In genomic region chr2:32727435-32727834, GRCm38 (mm10) we compare ENCODE assay signal across 7 mouse cellular contexts. TPM values are rescaled to one million over a fixed set of nuclear protein-coding genes. Genes with fewer than 3 reads are reported as not detected.
A peak's percentile ranks its signal among the peaks of the same experiment; 100 is the strongest.
DNase-seq lines count a peak whose midpoint lies in the region; ATAC-seq and TF ChIP-seq lines count a peak whose summit lies in the region.

No protein-coding gene starts in this region.

- peak; percentile 95 for DNase-seq in adrenal gland, postnatal 14 days
- peak; percentile 100 for DNase-seq in heart, adult 11 months
- DNase-seq in kidney, adult 2 months, result peak; percentile 99
- DNase-seq in spleen, adult 2 months (ENCODE audit: low read depth in 1 of 2, low spot score in 2 of 2), result peak; percentile 71 to 72

- no peaks in the 10 kb centered on the region for H3K9me3 ChIP-seq in embryonic facial prominence, embryonic 12.5 days
- H3K9me3 ChIP-seq in limb, embryonic 12.5 days, result no peaks in the 10 kb centered on the region
- H3K9me3 ChIP-seq in midbrain, embryonic 15.5 days, result no peaks in the 10 kb centered on the region

- no peaks in the 10 kb centered on the region for H3K36me3 ChIP-seq in embryonic facial prominence, embryonic 12.5 days
- H3K36me3 ChIP-seq in kidney, adult 2 months (ENCODE audit: control insufficient read depth, insufficient read depth, low read length), result no peaks in the 10 kb centered on the region
- H3K36me3 ChIP-seq in limb, embryonic 12.5 days, result no peaks in the 10 kb centered on the region
- H3K36me3 ChIP-seq in midbrain, embryonic 15.5 days (replicated peaks), result no peaks in the 10 kb centered on the region
- H3K36me3 ChIP-seq in spleen, adult 2 months (ENCODE audit: control insufficient read depth, insufficient read depth, low read length), result peaks cover 25% of the 10 kb centered on the region

- peaks cover 41% of the 10 kb centered on the region for H3K4me1 ChIP-seq in embryonic facial prominence, embryonic 12.5 days
- peaks cover 3% of the 10 kb centered on the region; the same call in 1 of the 2 replicates for H3K4me1 ChIP-seq in kidney, adult 2 months (ENCODE audit: control insufficient read depth, insufficient read depth, low read length)
- peaks cover 44% of the 10 kb centered on the region for H3K4me1 ChIP-seq in limb, embryonic 12.5 days (replicated peaks)
- peaks cover 7% of the 10 kb centered on the region; the same call in 1 of the 2 replicates for H3K4me1 ChIP-seq in midbrain, embryonic 15.5 days
- H3K4me1 ChIP-seq in spleen, adult 2 months (ENCODE audit: control insufficient read depth, insufficient read depth, insufficient read length), result peaks cover 24% of the 10 kb centered on the region; the same call in 1 of the 2 replicates

- H3K4me3 ChIP-seq in embryonic facial prominence, embryonic 12.5 days, result peak overlapping the region; percentile 35
- peak overlapping the region; percentile 66 for H3K4me3 ChIP-seq in kidney, adult 2 months (ENCODE audit: insufficient read depth, low read depth, low read length)
- peak overlapping the region; percentile 39 for H3K4me3 ChIP-seq in limb, embryonic 12.5 days (replicated peaks)
- peak overlapping the region; percentile 35 for H3K4me3 ChIP-seq in midbrain, embryonic 15.5 days
- peak overlapping the region; percentile 37; the same call in 1 of the 2 replicates for H3K4me3 ChIP-seq in spleen, adult 2 months (ENCODE audit: extremely low read depth, insufficient read depth, insufficient read length)

- peak; percentile 92 for TF ChIP-seq POLR2A in kidney, adult 2 months (IDR thresholded peaks at IDR 0.05; ENCODE audit: low read depth, low read length)
- no peak for TF ChIP-seq POLR2A in spleen, adult 2 months (IDR thresholded peaks at IDR 0.05; ENCODE audit: low read depth, low read length)

- no peaks in the 10 kb centered on the region; the same call in 1 of the 2 replicates for H3K27me3 ChIP-seq in embryonic facial prominence, embryonic 12.5 days
- no peaks in the 10 kb centered on the region for H3K27me3 ChIP-seq in kidney, adult 2 months (replicated peaks; ENCODE audit: control insufficient read depth, insufficient read depth, low read length)
- no peaks in the 10 kb centered on the region for H3K27me3 ChIP-seq in limb, embryonic 12.5 days
- no peaks in the 10 kb centered on the region for H3K27me3 ChIP-seq in midbrain, embryonic 15.5 days (replicated peaks)
- H3K27me3 ChIP-seq in spleen, adult 2 months (ENCODE audit: control insufficient read depth, insufficient read depth, low read length), result no peaks in the 10 kb centered on the region

- H3K9ac ChIP-seq in embryonic facial prominence, embryonic 12.5 days, result peak overlapping the region; percentile 39; the same call in 1 of the 2 replicates
- H3K9ac ChIP-seq in limb, embryonic 12.5 days (replicated peaks), result peak overlapping the region; percentile 40; the same call in 1 of the 2 replicates
- peak overlapping the region; percentile 16 for H3K9ac ChIP-seq in midbrain, embryonic 15.5 days

- WGBS in embryonic facial prominence, embryonic 12.5 days, result 1% methylated on average over 16 of the region's 16 CpGs
- 1% methylated on average over 16 of the region's 16 CpGs for WGBS in kidney, adult 2 months
- 0% methylated on average over 16 of the region's 16 CpGs for WGBS in limb, embryonic 12.5 days
- WGBS in midbrain, embryonic 15.5 days, result under 1% methylated on average over 16 of the region's 16 CpGs
- 6% methylated on average over 16 of the region's 16 CpGs for WGBS in spleen, adult 2 months

- peak; percentile 92 for ATAC-seq in embryonic facial prominence, embryonic 12.5 days (ENCODE audit: insufficient number of reproducible peaks, insufficient read depth, low FRiP score, low TSS enrichment)
- peak; percentile 94 for ATAC-seq in limb, embryonic 12.5 days (ENCODE audit: insufficient number of reproducible peaks, insufficient read depth, low FRiP score, low TSS enrichment, low read depth)
- peak; percentile 94 for ATAC-seq in midbrain, embryonic 15.5 days (replicated peaks)

- TF ChIP-seq CTCF in kidney, adult 2 months (conservative IDR thresholded peaks at IDR 0.05; ENCODE audit: insufficient read depth, insufficient read length, low read depth, low read length), result no peak
- TF ChIP-seq CTCF in spleen, adult 2 months (IDR thresholded peaks at IDR 0.05; ENCODE audit: extremely low read depth, insufficient read depth, insufficient read length, insufficient replicate concordance), result no peak

- peak overlapping the region; percentile 49 for H3K4me2 ChIP-seq in embryonic facial prominence, embryonic 12.5 days (replicated peaks)
- peak overlapping the region; percentile 62 for H3K4me2 ChIP-seq in limb, embryonic 12.5 days
- peak overlapping the region; percentile 62 for H3K4me2 ChIP-seq in midbrain, embryonic 15.5 days

- peak overlapping the region; percentile 81; the same call in 1 of the 2 replicates for H3K27ac ChIP-seq in embryonic facial prominence, embryonic 12.5 days
- no peak overlapping the region for H3K27ac ChIP-seq in kidney, adult 2 months (ENCODE audit: insufficient read depth, low read depth, low read length)
- peak overlapping the region; percentile 53; the same call in 1 of the 2 replicates for H3K27ac ChIP-seq in limb, embryonic 12.5 days
- H3K27ac ChIP-seq in midbrain, embryonic 15.5 days, result peak overlapping the region; percentile 40; the same call in 1 of the 2 replicates
- peak overlapping the region; percentile 59 for H3K27ac ChIP-seq in spleen, adult 2 months (ENCODE audit: insufficient read depth, low read length)

RNA-seq across cellular contexts. Expression of gene Sh2d3c, which starts 6.6 kb away (rescaled TPM):
- total RNA-seq in adrenal gland, postnatal 14 days (2021), result 29.8 and 39.3 TPM in 2 replicates
- 27.6 and 29.1 TPM in 2 replicates for polyA plus RNA-seq in embryonic facial prominence, embryonic 12.5 days (2016; fragmentation: Nextera tagmentation; extraction: Ambion mirVana)
- 28.4 and 30.4 TPM in 2 replicates for polyA plus RNA-seq in kidney, adult 2 months (2012; rRNA removed)
- 17.0 and 17.1 TPM in 2 replicates for polyA plus RNA-seq in limb, embryonic 12.5 days (2016; fragmentation: Nextera tagmentation; extraction: Ambion mirVana)
- 54.7 and 57.2 TPM in 2 replicates for polyA plus RNA-seq in midbrain, embryonic 15.5 days (2015; fragmentation: Nextera tagmentation; extraction: Ambion mirVana)
- 136 and 175 TPM in 2 replicates for polyA plus RNA-seq in spleen, adult 2 months (2012; rRNA removed)

RNA-seq across cellular contexts. Expression of gene 6330409D20Rik, which starts 13.4 kb away (rescaled TPM):
- not detected in 2 replicates for total RNA-seq in adrenal gland, postnatal 14 days (2021)
- polyA plus RNA-seq in embryonic facial prominence, embryonic 12.5 days (2016; fragmentation: Nextera tagmentation; extraction: Ambion mirVana), result 0.34 and 0.43 TPM in 2 replicates
- not detected in 2 replicates for polyA plus RNA-seq in kidney, adult 2 months (2012; rRNA removed)
- not detected in 2 replicates for polyA plus RNA-seq in limb, embryonic 12.5 days (2016; fragmentation: Nextera tagmentation; extraction: Ambion mirVana)
- 3.4 and 4.1 TPM in 2 replicates for polyA plus RNA-seq in midbrain, embryonic 15.5 days (2015; fragmentation: Nextera tagmentation; extraction: Ambion mirVana)
- 0.28 TPM in 1 of 2 replicates, not detected in the other for polyA plus RNA-seq in spleen, adult 2 months (2012; rRNA removed)

RNA-seq across cellular contexts. Expression of gene Cdk9, which starts 14.6 kb away (rescaled TPM):
- total RNA-seq in adrenal gland, postnatal 14 days (2021), result 67.4 and 79.7 TPM in 2 replicates
- 121 and 126 TPM in 2 replicates for polyA plus RNA-seq in embryonic facial prominence, embryonic 12.5 days (2016; fragmentation: Nextera tagmentation; extraction: Ambion mirVana)
- 88.3 and 89.2 TPM in 2 replicates for polyA plus RNA-seq in kidney, adult 2 months (2012; rRNA removed)
- polyA plus RNA-seq in limb, embryonic 12.5 days (2016; fragmentation: Nextera tagmentation; extraction: Ambion mirVana), result 129 and 136 TPM in 2 replicates
- 73.5 and 76.5 TPM in 2 replicates for polyA plus RNA-seq in midbrain, embryonic 15.5 days (2015; fragmentation: Nextera tagmentation; extraction: Ambion mirVana)
- polyA plus RNA-seq in spleen, adult 2 months (2012; rRNA removed), result 125 and 154 TPM in 2 replicates

RNA-seq across cellular contexts. Expression of gene Fpgs, which starts 23.5 kb away (rescaled TPM):
- total RNA-seq in adrenal gland, postnatal 14 days (2021), result 16.2 and 35.8 TPM in 2 replicates
- polyA plus RNA-seq in embryonic facial prominence, embryonic 12.5 days (2016; fragmentation: Nextera tagmentation; extraction: Ambion mirVana), result 31.1 and 32.3 TPM in 2 replicates
- 147 and 174 TPM in 2 replicates for polyA plus RNA-seq in kidney, adult 2 months (2012; rRNA removed)
- polyA plus RNA-seq in limb, embryonic 12.5 days (2016; fragmentation: Nextera tagmentation; extraction: Ambion mirVana), result 31.0 and 32.9 TPM in 2 replicates
- 23.2 and 25.1 TPM in 2 replicates for polyA plus RNA-seq in midbrain, embryonic 15.5 days (2015; fragmentation: Nextera tagmentation; extraction: Ambion mirVana)
- 34.5 and 49.5 TPM in 2 replicates for polyA plus RNA-seq in spleen, adult 2 months (2012; rRNA removed)

RNA-seq across cellular contexts. Expression of gene Tor2a, which starts 29.6 kb away (rescaled TPM):
- 25.3 and 26.8 TPM in 2 replicates for total RNA-seq in adrenal gland, postnatal 14 days (2021)
- polyA plus RNA-seq in embryonic facial prominence, embryonic 12.5 days (2016; fragmentation: Nextera tagmentation; extraction: Ambion mirVana), result 61.5 and 67.0 TPM in 2 replicates
- polyA plus RNA-seq in kidney, adult 2 months (2012; rRNA removed), result 72.5 and 93.3 TPM in 2 replicates
- polyA plus RNA-seq in limb, embryonic 12.5 days (2016; fragmentation: Nextera tagmentation; extraction: Ambion mirVana), result 58.8 and 62.7 TPM in 2 replicates
- polyA plus RNA-seq in midbrain, embryonic 15.5 days (2015; fragmentation: Nextera tagmentation; extraction: Ambion mirVana), result 54.1 and 55.9 TPM in 2 replicates
- 46.5 and 81.1 TPM in 2 replicates for polyA plus RNA-seq in spleen, adult 2 months (2012; rRNA removed)
